Mouse (Mus musculus) layer of hippocampus, postnatal 36 days (tissue): ENCODE data around the gene Tppp3. TPM values are rescaled to one million over a fixed set of nuclear protein-coding genes. Genes with fewer than 3 reads are reported as not detected.

Experiments
- DNase-seq, 2 experiments: peaks; one replicate each; pipeline ENCODE4 v3.0.0; 2022
- total RNA-seq, 2 experiments: library from RNA; stranded (reverse); gene quantifications; 2 replicates each; pipeline ENCODE4 v1.2.3; 2021

Gene Tppp3
- total RNA-seq = 10 to 100 TPM; 31.9 TPM

DNA sequence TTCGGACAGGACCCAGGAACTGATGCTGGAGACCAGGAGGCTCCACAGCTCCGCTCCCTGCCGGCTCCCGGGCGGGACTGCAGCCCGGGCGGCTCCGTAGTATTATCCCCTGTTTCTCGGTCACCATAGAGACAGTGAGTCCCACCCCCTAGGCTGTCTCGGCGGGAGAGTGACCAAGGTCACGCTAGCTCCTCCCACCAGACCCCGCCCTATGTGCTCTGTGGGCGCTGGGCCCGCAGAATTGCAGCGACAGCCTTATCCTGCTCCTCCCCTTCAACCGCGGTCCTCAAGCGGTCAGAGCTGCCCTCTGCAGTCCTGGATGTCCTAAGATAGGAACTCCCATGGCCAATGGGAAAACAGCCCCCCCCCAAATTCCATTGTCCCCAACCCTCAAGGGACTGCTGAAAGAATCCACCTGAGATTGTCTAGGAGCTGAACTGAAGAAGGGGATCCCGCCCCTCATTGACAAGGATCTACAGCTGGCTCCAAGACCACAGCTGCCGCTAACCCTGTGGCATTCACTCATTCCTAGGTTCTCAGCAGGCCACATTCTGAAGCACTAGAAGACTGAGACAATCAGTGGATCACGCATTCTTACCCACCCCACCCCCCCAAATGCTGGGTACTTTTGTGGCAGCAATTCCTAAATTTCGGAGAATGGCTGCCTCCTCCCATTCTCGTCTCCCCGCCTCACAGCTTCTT lies at the start of gene Tppp3:
Gene Tppp3 (minus strand): TSS at position 213 of the 702 bp plus-strand sequence.
- DNase-seq = peak; percentile 80 to 83

DNA sequence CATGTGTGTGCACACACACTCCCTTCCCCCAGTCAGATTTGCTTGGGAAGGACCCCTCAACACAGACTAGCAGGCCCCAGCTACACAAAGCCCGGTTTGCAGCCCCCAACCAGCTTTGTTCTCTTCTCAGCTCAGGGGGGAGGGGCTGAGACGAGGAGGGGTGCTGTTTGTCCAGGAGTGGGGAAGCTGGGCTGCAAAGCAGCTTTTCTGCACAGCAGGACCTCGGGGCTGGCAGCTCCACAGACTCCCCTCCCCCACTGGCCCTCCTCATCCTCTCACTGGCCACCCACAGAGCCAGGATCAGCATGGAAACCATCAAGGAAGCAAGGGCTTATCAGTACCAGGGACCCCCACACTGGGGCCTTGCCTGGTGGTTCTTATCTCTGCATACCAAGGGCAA lies 49.7 kb upstream of the Tppp3 start:
- DNase-seq = no peak

DNA sequence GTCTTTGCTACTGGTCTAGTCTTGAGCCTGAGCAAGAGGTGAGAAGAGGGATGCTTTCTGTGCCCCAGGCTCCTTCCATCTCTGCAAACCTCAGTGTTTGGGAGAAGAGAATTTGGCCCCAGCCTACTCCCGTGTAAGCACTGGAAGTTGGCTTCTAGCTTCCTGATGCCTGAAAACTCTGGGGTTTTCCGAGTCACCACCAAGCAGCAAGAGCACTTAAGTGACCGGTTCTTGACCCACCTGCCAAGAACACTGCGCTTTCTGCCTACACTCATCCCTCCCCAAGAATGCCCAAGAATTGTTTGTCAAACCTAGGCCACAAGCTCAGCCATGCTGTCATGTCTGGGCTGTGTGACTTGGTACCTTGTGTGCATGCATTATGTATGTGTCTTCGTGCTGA lies 49.2 kb upstream of the Tppp3 start:
- no peak for DNase-seq

DNA sequence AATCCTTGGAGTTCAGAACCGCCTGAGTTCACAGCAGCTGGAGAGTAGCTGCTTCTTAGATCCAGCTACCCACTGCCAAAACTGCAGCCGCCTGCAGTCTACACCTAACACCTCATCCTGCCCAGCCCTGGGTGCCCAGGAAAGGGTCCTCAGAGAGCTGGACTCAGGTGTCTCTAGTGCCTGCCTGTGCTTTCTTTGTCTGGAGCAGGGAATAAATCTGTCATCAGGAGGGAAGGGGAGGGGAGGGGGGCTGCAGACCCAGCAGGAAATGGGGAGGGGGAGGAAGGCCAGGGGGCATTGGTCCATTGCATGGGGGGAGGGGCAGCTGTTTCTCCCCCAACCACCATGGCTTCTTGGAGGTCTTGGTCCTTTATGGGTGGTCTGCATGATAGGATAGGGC lies 48.3 kb upstream of the Tppp3 start:
- DNase-seq = no peak

DNA sequence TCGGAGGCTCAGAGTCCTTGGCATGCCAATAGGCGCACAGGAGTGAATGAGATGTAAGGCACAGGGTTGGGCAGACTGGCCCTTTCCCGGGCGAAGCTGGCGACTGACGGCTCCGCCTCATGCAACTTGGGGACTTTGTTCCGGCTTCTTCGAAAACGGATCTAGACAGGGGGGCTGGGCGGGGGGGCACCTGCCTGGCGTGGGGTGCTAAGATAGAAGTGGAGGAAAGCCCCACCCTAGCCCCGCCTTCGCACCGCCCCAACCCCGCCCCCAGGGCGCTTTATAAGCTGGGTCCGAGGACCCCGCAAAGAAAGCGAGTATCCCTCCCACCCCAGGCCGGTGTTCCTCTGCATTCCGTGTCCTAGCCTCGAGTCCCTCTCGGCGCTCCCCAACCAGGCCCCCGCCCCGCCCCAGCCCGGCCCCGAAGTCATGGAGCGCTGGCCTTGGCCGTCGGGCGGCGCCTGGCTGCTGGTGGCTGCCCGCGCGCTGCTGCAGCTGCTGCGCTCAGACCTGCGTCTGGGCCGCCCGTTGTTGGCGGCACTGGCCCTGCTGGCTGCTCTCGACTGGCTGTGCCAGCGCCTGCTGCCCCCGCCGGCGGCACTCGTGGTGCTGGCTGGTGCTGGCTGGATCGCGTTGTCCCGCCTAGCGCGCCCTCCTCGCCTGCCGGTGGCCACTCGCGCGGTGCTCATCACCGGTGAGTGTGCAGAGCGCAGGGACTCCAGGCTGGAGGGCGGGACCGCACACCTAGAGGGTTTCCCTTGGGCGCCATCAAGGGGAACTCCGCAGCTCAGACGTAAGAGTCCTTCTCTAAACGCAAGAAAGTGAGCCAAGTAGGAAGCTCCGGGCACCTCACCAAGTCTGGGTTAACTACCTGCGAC lies 47.3 kb upstream of the Tppp3 start, which contains the start of gene Hsd11b2:
Gene Hsd11b2 (plus strand): TSS at position 320 of the 878 bp plus-strand sequence.
- peak; percentile 36 to 51 for DNase-seq

DNA sequence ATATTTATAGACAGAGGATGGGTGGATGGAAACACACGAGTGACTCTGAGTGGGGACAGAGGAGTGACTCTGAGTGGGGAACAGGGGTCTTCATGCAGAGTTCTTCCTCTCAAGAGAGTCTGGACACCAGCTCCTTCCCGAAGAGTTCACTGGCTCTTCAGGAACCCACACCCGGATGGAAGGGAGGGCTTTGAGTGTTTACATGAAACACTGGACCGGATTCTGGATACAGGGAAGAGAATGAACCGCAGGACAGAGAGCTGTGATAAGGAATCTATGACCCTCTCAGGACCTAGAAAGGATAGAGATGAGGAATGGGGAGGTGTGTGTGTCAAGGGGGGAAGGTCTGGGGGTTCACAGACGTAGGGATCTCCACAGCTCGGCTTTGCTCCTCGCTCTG lies 46.0 kb upstream of the Tppp3 start:
- DNase-seq = no peak

DNA sequence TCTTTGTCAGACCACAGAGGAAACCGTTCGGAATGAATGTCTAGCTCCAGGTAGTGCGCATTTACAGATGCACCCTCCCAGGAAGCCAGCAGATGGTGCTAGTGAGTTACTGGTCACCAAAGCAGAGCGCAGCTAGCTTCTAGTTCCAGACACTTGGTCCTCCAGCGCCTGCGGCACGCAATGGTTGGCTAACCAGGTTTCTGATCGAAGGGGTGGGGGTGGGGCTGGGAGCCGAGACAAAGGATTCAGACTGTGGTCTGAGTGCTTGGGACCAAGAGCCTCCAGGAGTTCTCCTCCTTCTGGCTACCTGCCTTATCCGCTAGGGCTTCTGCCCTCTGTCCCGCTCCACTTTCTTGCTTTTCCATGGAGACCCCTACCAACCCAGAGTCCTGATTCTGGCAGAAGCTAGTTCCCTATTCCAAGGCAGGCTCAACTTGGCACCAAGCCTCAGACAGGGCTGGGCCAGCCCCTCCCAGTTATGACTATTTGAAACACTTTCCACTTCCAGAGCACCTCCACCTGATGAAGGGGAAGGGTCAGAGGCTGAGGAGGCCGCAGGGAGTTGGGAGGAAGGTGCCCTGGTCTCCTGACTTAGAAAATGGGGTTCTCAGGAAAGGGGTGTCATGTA lies 44.8 kb upstream of the Tppp3 start:
- peak; percentile 56 to 61 for DNase-seq

DNA sequence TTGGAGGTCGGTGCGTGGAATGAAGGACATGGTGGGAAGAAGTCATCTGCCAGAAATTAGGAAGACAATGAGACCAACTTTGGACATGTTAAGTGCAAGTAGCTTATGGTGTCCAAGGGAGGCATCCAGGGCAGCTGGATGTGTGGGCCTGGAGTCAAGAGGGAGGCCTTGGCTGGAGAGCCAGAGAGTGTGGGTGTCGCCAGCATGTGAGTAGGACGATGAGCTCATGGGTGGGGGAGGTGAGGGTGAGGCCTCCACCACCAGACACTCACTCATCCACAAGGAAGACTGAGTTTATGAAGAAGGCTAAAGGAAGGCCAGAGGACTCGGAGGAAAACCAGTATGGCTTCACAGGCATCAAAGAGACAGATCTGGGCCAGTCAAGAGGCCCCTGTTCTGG lies 43.3 kb upstream of the Tppp3 start:
- DNase-seq = no peak

DNA sequence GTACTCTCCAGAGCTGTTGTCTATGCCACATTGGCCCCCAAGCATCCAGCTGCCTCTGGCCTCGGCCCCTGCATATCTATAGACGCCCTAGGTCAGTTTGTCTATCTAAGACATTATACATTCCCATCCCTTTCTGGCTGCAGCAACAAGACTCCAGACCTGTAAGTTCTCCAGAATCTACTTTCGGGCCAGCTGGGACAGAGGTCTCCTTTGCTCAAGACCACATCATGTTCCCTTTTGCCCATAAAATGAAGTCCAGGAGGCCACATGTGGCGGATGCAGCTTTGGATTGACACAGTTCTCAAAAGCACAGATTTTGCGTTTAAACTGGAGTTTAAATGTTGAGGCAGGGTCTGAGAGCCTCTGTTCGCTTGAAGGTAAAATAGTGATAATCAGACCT lies 42.9 kb upstream of the Tppp3 start:
- DNase-seq = no peak

DNA sequence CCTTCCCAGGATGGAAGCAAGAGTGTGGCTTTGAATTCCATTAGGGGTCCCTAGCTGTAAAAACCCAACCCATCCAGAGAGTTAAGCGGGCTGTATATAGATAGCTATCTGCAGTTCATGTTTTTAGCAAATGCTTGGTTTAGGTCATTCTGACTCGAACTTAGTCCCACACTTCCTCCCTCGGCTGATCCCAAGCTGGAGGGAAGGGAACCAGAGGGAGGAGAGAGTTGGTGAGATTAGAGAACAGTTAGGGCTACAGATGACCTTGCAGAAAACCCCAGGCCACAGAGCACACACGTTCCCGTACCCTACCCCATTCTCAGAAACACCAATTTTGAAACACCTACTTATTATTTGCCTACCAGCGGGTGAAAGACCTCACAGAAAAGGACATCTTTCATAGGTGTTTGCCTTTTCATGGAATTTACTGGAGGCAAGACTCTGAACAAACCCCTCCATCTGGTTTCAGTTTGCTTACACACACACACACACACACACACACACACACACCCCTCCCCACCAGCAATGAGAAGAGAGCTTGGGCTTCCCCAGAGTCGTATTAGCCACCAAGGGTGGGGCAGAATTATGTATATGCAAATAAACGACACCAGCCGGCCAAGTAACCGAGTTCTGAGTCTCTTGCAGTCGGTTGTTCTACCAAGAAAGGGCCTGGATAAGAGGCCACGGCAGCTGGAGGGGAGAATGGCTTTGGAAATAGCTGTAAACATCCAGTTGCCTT lies 38.8 kb upstream of the Tppp3 start:
- no peak for DNase-seq

DNA sequence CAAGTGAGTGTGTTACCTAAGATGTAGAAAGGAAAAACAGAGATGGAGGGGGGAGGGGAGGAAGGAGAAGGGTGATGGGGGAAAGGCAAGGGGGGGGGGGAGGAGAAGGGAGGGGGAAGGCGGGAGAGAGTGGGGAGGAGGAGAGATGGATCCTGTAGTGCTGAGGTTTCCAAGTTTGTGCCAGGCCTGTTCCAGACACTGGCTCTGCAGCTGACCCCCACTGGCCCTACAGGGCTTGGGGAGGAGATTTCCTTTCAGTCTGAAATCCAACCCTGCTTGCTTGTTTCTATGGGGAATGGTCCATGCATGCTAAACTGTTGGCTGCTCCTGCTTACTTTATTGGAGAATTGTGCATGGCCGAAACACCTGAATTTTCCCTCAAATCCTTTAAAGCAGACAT lies 37.4 kb upstream of the Tppp3 start:
- DNase-seq = no peak

DNA sequence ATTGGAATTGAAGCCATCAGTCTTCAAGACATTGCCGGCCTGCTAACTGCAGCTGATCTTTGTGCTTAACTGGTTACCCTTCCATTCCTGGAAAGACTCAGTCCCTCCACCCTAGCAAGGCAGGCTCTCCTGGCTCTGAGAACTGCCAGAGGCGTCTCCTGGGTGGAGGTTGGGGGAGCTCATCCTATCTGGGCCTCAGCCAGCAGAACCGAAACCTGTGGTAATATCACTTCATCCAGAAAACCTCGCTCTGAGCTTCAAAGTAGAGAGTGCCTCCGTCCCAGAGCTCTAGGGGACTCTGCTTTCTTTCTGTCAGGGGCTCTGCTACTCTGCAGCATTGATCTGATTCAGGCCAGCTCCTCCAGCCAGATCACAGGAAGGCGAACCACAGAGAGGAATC lies 35.7 kb upstream of the Tppp3 start:
- no peak for DNase-seq

DNA sequence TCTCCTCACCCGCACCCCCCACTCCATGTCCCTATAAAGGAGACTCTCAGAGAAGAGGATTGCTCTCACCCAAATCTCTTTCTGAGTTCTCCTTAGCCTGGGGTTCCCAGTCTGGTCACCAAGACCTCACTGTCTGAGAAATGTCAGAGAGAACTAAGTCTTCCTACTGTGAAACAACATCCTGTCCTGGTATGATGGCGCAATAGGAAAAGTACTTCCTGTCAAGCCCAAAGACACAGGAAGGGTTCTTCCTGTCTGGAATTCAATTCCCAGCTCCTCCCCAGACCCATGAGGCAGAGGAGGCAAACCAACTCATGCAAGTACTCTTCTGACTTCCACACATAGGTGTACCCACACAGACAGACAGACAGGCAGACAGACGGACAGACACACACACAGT lies 33.3 kb upstream of the Tppp3 start:
- DNase-seq = no peak

DNA sequence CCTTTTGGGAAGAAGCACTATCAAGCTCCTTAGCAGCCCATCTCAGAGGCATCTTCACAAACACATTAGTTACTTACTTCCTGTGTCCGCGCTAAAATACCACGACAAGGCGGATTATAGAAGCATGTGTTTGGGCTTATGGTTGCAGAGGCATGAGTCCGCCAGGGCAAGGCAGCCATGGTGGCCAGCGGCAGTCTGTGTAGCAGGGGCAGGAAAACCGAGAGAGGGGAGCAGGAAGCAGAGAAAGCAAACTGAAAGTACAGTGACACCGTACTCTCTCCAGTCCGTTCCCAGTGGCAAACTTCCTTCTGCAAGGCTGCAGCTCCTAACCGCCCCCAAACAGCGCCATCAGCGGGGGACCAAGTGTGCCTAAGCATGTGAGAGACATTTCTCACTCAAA lies 28.5 kb upstream of the Tppp3 start:
- no peak for DNase-seq

DNA sequence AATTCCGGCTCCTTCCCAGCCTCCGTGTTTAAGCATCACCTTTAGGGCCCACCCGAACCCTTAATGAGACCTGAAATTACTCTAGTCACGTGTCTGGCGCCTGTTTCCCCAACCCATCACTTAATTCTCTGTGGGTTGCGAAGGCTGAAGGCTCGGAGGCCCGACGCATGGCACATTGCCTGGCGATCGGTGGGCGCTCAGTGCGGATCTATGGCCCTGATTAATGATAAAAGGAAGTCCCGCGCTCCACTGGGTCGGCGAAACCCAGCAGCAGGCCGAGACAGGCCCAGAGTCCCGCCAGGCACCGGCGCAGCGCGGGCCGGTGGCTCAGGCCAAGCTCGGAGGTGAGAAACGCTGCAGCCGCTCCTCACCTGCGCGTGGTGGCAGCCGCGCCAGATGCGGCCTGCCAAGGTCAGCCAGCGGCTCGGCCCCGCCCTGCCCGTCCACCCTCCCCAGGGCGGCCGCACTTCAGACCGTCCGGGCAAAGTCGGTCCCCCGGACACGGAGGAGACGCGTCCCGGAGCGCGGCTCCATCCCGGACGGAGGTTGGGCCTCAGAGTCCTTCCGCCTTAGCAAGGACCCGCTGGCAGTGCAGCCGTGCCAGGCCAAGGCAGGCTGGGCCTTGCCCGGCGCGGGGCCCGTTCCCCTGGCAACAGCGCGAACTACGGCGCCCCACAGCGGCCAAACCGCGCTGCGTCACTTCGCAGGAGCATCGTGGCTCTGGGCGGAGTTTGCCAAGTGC lies 25.3 kb upstream of the Tppp3 start, which contains the start of gene Zdhhc1:
Gene Zdhhc1 (minus strand): TSS at position 464 of the 742 bp plus-strand sequence.
- peak; percentile 88 to 92 for DNase-seq

DNA sequence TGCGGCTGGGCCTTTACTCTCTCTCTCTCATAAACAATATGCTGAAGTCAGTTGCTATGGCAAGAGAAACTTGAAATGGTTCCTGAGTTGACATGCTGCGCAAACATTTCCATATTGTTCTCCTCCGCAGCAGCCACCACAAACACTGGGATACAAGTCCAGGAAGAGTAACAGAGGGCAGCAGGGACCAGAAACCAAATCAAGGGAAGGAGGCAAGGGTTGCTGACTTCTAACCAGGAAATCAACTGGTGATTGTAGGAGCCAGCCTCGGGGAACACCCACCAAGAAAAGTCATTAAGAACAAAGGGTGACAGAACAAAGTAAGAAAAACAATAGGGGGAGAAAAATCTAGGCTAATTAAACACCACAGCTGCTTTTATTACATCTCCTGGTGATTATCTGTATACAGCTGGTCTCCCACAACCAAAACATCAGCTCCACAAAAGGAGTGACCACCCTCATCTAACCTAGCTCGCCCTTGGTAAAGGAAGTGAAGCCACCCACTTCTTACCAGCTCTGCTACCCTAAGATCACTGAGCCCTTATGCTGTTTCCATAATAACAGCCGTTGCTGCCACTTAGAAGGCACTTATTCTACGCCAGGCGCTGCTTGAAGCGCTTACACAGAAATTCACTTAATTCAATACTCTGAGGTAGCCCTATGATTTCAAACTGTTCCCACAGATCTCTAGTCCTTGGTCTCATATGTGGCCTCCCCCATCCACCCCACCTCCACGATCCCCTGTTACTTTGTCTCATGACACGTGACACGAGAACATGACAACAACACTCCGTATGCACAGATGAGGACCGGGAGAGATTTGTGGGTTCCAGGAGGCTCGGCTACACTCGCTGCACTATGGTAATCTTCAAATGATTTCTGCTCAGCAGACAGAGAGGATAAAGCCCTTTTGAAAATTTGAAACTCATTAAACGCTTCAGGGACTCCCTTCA lies 24.3 kb upstream of the Tppp3 start:
- no peak for DNase-seq

DNA sequence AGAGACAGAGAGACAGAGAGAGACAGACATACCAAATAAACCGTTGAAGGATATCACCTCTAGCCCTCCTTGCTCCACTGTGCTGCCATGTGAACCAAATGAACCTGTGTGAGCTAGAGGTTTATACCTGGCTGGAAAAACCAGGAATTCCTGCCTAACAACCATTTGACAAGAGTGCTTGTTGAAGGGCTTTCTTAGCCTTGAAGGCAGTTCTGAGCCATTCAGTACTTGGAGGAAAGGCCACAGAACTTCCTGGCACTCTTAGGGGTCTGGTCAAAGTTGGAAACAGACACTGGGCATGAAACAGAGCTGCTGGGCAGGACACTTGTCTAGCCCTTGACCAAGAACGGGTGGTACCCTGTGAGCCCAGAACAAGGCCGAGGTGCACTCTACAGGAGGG lies 23.2 kb upstream of the Tppp3 start:
- no peak for DNase-seq

DNA sequence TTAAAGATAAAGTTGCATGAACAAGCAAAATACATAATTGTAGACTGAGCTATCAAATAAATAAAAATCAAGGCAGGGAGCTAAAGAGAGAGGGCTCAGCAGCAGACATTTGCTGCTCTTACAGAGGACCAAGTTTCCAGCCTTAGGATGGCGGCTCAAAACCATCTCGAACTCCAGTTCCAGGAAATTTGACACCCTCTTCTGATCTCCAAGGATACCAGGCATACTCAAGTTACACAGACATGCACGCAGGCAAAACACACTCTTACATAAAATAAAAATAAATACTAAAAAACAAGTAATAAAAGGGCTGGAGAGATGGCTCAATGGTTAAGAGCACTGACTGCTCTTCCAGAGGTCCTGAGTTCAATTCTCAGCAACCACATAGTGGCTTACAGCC lies 22.2 kb upstream of the Tppp3 start:
- DNase-seq = no peak

DNA sequence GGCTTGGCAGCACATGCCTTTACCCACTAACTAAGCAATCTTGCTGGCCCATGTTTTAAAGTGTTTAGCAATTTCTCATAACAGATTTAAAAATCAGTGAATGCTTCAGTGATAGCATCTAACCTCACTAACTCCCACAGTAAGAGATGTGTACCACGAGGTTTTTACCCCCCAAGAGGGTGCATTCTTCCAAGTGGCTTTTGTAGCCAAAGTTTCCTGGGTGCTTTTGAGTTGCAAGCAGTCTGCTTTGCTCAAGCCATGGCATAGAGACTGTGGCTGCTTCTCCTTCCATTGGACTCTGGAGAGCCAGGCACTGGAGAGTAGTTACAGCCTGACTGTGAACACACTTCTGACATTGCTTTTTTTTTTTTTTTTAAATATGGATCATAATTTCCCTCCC lies 18.0 kb upstream of the Tppp3 start:
- no peak for DNase-seq

DNA sequence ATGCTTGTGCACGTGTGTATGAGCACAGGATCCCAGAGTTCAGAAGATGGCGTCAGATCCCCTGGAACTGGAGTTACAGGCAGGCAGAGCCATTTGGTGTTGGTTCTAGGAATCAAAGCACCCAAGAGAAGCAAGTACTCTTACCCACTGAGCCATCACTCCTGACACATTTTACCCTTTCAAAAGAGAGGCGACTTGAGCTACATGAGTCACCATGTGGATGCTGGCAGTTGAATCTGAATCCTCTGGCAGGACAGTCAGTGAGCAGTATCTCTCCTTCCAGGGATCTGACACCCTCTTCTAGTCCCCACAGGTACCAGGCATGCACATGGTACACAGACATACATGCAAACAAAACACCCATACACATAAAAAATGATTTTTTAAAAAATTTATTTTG lies 16.8 kb upstream of the Tppp3 start:
- DNase-seq = no peak

DNA sequence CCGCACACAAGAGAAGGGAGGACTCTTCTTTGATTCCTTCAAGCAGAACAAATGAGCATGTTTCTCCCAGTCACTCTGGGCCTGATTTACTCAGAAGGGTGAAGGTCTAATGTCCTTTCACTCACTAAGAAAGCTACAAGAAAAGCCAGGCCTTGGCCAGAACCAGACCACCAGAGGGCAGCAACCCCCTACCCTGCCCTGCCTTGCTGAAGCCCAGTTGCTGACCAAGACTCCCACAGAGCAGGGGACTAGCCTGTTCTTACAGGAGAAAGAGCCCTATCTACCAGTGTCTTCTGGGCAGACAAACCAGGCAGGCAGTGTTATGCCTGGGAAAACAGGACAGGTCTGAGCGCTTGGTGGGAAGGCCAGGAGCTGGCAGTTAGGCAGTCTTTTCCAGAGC lies 13.1 kb upstream of the Tppp3 start:
- DNase-seq = no peak
